ENCODE assay signal across 20 mouse cellular contexts in genomic region chr3:119938425-119938824, GRCm38 (mm10).
"Had no signal": no experiment of that assay in that cellular context is flagged by ENCODE, and none has a peak within 500 bp of the region (broad histone marks: within the 10 kb centered on the region; RNA-seq: fewer than 3 reads in every experiment).

No protein-coding gene starts in this region.

- ATAC-seq: intestine, embryonic 15.5 days; liver, postnatal 0 days; lung, postnatal 0 days had no signal

- H3K27ac ChIP-seq: intestine, embryonic 15.5 days; kidney, postnatal 0 days; limb, embryonic 12.5 days; limb, embryonic 15.5 days; liver, embryonic 14.5 days; macrophage; neural tube, embryonic 12.5 days had no signal

- H3K4me1 ChIP-seq: intestine, embryonic 15.5 days; limb, embryonic 15.5 days; neural tube, embryonic 12.5 days had no signal

- H3K4me3 ChIP-seq: intestine, embryonic 15.5 days; limb, embryonic 12.5 days; limb, embryonic 15.5 days; neural tube, embryonic 12.5 days had no signal

- H3K9me3 ChIP-seq: intestine, embryonic 15.5 days; limb, embryonic 12.5 days; limb, embryonic 15.5 days; neural tube, embryonic 12.5 days had no signal

- H3K36me3 ChIP-seq: intestine, embryonic 15.5 days; limb, embryonic 12.5 days; limb, embryonic 15.5 days; neural tube, embryonic 12.5 days had no signal

- H3K9ac ChIP-seq: intestine, embryonic 15.5 days; limb, embryonic 12.5 days; limb, embryonic 15.5 days; liver, embryonic 14.5 days; liver, postnatal 0 days; lung, embryonic 14.5 days; neural tube, embryonic 12.5 days had no signal

- H3K4me2 ChIP-seq: intestine, embryonic 15.5 days; limb, embryonic 12.5 days; limb, embryonic 15.5 days; liver, embryonic 11.5 days; lung, embryonic 14.5 days; neural tube, embryonic 12.5 days had no signal

- H3K27me3 ChIP-seq: intestine, embryonic 15.5 days; limb, embryonic 12.5 days; limb, embryonic 15.5 days; neural tube, embryonic 12.5 days had no signal

- DNase-seq: kidney, adult 11 months; kidney, adult 9 months; kidney, postnatal 25 days; left cerebral cortex, postnatal 4 days; liver, postnatal 0 days; lung, embryonic 14.5 days; midbrain, embryonic 14.5 days; right cerebral cortex, adult 18-20 months; right cerebral cortex, postnatal 14 days; right cerebral cortex, postnatal 4 days; thymus, postnatal 36 days had no signal
